Mouse (Mus musculus): Measurements from ENCODE around the gene Rnf130. TPM values are rescaled to one million over a fixed set of nuclear protein-coding genes. Genes with fewer than 3 reads are reported as not detected.
A peak's percentile ranks its signal among the peaks of the same experiment; 100 is the strongest.

Rnf130 gene
- 10 to 100 TPM; 75.8 to 95.8 (median 84.2) TPM for total RNA-seq (2022)

- DNase-seq (ENCODE audit: low spot score in 2 of 2), result peak; percentile 88 to 96
These were observed at the start of gene Rnf130 for GRCm38 (mm10) chr11:50024833-50025720. Rnf130 (plus strand) TSS chr11:50025346.

GRCm38 (mm10) chr11:49977963-49978568 is 47.1 kb upstream of the Rnf130 start:
- no peak for DNase-seq (ENCODE audit: low spot score in 2 of 2)

- DNase-seq (ENCODE audit: low spot score in 2 of 2), result no peak
These were observed 46.2 kb upstream of the Rnf130 start for GRCm38 (mm10) chr11:49978935-49979334.

- DNase-seq (ENCODE audit: low spot score in 2 of 2), result no peak
These were observed 44.4 kb upstream of the Rnf130 start for GRCm38 (mm10) chr11:49980681-49981235.

GRCm38 (mm10) chr11:49981321-49981963 is 43.7 kb upstream of the Rnf130 start:
- DNase-seq (ENCODE audit: low spot score in 2 of 2), result no peak

GRCm38 (mm10) chr11:49982094-49982493 is 43.1 kb upstream of the Rnf130 start:
- DNase-seq (ENCODE audit: low spot score in 2 of 2), result no peak

GRCm38 (mm10) chr11:49982881-49983280 is 42.3 kb upstream of the Rnf130 start:
- DNase-seq (ENCODE audit: low spot score in 2 of 2), result no peak

- DNase-seq (ENCODE audit: low spot score in 2 of 2), result no peak
These were observed 41.1 kb upstream of the Rnf130 start for GRCm38 (mm10) chr11:49983875-49984552.

GRCm38 (mm10) chr11:49985009-49985408 is 40.1 kb upstream of the Rnf130 start:
- DNase-seq (ENCODE audit: low spot score in 2 of 2), result no peak

GRCm38 (mm10) chr11:49986277-49987036 is 38.7 kb upstream of the Rnf130 start:
- peak; percentile 14 to 54 for DNase-seq (ENCODE audit: low spot score in 2 of 2)

GRCm38 (mm10) chr11:49994536-49994935 is 30.6 kb upstream of the Rnf130 start:
- no peak for DNase-seq (ENCODE audit: low spot score in 2 of 2)

GRCm38 (mm10) chr11:49996398-49996797 is 28.7 kb upstream of the Rnf130 start:
- no peak for DNase-seq (ENCODE audit: low spot score in 2 of 2)

- no peak for DNase-seq (ENCODE audit: low spot score in 2 of 2)
These were observed 27.8 kb upstream of the Rnf130 start for GRCm38 (mm10) chr11:49997321-49997720.

- DNase-seq (ENCODE audit: low spot score in 2 of 2), result no peak
These were observed 22.3 kb upstream of the Rnf130 start for GRCm38 (mm10) chr11:50002853-50003252.

- DNase-seq (ENCODE audit: low spot score in 2 of 2), result no peak
These were observed 17.4 kb upstream of the Rnf130 start for GRCm38 (mm10) chr11:50007776-50008175.

GRCm38 (mm10) chr11:50008231-50008630 is 16.9 kb upstream of the Rnf130 start:
- DNase-seq (ENCODE audit: low spot score in 2 of 2), result no peak

- DNase-seq (ENCODE audit: low spot score in 2 of 2), result no peak
These were observed 12.1 kb upstream of the Rnf130 start for GRCm38 (mm10) chr11:50013016-50013415.

- DNase-seq (ENCODE audit: low spot score in 2 of 2), result no peak
These were observed 8.6 kb upstream of the Rnf130 start for GRCm38 (mm10) chr11:50016503-50016902.

- DNase-seq (ENCODE audit: low spot score in 2 of 2), result no peak
These were observed 7.6 kb upstream of the Rnf130 start for GRCm38 (mm10) chr11:50017511-50017910.

- no peak for DNase-seq (ENCODE audit: low spot score in 2 of 2)
These were observed 6.3 kb upstream of the Rnf130 start for GRCm38 (mm10) chr11:50018848-50019247.

GRCm38 (mm10) chr11:50022085-50022484 is 3.1 kb upstream of the Rnf130 start:
- no peak for DNase-seq (ENCODE audit: low spot score in 2 of 2)

All from layer of hippocampus, adult 8-10 months (tissue).